Mouse (Mus musculus) Muller cell, postnatal 12 days (primary cell): ENCODE measurements at regions not wholly inside any gene's neighbourhood (a gene's known extent, or its start where the extent isn't known, plus 50 kb on each side); places are given as distances from the start of the nearest gene placed in this dataset.
A peak's percentile ranks its signal among the peaks of the same experiment; 100 is the strongest.
"Not testable (repeated sequence)": the region's sequence is repeated elsewhere in the genome, so short reads cannot be mapped to it uniquely, and the experiment has no call there.

Source experiments
- DNase-seq: peaks from one replicate; pipeline ENCODE4 v3.0.0-alpha.2; 2015; ENCODE audit errors: inconsistent ontology term

GRCm38 (mm10) chr2:17896036-17896435 lies 100.7 kb downstream of the H2al2a start:
- no peak for DNase-seq

DNA sequence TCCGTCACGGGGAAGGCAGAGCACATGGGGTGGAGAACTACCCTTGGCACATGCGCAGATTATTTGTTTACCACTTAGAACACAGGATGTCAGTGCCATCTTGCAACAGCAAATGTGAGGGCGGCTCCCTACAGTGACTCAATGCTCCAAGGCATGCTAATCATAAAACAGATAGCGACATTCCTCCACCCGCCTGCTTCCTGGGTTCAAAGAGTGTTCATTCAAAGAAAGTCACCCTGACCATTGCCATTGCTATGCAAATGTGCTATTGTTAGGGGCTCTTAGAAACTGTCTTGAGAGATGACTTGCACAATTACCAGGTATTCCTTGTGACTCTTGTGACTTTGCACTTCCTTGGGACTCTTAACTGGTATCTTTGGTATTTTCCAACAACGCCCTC lies 104.1 kb downstream of the H2al2a start:
- DNase-seq = not testable (repeated sequence)

- no peak for DNase-seq
Observed at GRCm38 (mm10) chr2:17887699-17888098, 109.1 kb downstream of the H2al2a start.

DNA sequence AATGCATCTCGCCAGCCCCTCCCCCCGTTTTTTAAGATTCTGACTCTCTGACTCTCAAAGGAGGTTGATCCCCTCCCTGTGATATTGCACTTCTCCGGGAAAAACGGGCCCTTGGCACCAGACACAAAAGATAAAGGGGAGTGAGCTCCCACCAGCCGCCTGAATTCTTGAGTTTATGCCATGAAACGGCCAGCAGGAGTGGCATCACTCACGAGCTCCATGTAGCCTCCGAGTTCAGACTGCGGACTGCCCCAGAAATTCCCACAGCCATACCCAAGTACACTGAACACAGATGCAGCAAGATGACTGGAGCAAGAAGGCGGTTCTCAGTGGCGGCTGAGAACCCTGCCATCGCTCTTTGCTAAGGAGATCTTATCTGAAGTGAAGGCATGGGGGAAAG lies 114.4 kb downstream of the H2al2a start:
- DNase-seq = peak; percentile 44

DNA sequence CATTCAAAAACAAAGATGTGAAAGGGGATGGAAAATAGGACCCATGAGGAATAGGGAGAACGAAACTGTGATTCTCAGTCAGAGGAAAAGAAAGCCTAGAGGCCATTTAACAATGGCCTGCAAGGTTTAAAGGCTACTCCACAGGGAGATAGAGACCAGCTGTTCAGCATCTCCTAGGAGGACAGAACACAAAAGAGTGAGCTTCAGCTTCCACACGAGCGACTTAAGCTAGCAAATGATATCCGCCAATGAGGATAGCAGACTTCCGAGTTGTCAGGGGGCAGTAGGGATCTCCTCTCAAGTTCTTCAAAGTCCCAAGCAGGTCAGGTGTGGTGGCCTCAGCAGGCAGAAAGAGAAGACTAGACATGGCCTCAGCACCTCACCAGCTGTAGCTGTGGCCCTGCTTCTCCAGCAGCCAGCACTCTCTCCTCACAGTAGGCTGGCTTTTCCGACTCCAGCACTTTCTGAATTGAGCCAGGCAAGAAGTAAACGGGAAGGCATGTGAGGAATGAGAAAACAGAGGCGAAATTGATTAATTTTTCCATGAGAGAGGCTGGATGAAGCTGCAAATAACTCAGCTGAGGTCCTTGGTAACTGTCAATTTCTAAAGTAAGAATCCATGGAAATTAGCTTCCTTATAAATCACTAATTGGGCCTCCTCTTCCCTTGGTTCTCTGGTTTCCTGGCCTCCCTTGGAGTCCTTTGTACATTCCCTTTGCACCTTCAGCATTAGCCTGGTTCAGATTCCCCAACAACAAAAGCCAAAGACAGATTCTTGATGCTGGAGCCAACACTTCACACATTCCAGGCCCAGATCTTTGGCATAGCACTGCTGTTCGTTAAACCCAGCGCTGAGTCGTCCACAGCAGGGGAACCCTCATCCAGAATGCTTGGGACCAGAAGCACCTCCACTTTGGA lies 115.7 kb downstream of the H2al2a start:
- DNase-seq = peak; percentile 97

DNA sequence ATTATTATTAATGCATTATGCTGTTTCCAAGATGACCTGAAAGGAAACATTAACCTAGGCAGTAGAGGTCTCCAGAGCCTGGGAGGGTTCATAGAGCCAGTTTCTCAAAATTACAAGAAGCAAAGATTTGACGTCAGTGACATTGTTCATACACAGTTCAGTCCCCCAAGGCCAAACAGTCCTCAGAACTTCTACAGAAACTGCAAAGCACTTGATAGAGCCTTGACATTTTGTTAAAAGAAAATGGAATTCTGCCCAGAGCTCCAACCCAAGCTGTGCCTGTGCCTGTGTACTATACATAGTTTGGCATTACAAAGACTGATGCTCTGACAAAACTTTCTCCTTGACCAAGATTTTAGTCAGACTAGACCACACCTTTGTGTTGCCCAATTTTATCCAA lies 118.9 kb downstream of the H2al2a start:
- no peak for DNase-seq

DNA sequence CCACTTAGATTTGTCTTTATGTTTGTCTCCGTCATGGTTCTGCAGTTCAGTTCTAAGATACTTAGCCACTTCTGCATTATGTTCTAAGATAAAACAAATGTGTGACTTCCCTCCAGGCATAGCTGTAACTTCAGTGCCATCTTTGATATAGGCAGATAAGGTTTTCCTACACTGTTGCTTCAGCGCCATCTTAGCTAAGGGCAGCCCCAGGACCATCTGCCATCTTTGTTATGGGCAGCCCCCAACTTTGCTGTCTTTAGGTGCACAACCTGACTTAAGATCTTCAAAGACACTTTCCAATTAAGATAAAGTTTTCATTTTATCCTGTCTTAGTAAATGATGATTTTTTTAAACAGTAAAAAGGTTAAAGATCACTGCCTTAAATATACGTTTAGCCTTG lies 119.8 kb downstream of the H2al2a start:
- DNase-seq = no peak

DNA sequence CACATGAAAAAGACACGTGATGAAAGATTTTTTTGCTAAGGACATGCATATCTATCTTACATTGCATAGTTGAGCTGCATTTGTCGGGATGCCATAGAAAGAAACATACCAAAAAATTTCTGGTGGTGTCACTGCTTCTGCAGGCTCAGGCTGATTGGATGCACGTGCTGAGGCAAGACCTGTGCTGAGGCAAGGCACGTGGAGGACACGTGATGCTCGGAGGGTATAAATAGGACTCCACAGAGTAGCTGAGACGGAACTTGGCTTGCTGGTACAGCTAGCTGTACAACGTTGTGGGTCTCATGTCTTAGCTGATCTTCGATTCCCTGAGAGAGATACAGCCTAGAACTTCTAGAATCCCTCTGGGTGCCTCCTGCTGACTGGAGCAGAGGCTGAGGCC lies 120.6 kb downstream of the H2al2a start:
- no peak for DNase-seq

DNA sequence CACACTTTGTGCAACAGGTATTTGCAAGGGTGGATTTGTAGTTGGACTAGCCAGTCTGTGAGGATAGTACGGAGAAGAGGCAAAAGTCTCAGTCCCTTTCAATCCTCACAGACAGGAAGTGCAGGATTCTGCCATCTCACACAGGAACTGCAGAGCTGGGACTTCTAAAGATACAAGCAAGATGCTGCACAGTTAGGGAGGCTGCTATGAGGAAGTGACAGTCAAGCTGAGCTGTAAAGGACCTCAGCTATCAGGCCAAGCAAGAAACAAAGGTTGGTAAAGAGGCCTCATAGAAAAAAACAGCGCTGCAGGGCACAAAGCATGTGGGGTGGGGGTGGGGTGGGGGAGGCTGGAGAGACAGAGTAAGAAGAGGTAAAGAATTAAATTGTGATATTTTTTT lies 126.2 kb downstream of the H2al2a start:
- DNase-seq = no peak

- no peak for DNase-seq
Observed at GRCm38 (mm10) chr2:17868145-17868544, 128.6 kb downstream of the H2al2a start.

GRCm38 (mm10) chr2:17867341-17867740 lies 129.4 kb downstream of the H2al2a start:
- no peak for DNase-seq

DNA sequence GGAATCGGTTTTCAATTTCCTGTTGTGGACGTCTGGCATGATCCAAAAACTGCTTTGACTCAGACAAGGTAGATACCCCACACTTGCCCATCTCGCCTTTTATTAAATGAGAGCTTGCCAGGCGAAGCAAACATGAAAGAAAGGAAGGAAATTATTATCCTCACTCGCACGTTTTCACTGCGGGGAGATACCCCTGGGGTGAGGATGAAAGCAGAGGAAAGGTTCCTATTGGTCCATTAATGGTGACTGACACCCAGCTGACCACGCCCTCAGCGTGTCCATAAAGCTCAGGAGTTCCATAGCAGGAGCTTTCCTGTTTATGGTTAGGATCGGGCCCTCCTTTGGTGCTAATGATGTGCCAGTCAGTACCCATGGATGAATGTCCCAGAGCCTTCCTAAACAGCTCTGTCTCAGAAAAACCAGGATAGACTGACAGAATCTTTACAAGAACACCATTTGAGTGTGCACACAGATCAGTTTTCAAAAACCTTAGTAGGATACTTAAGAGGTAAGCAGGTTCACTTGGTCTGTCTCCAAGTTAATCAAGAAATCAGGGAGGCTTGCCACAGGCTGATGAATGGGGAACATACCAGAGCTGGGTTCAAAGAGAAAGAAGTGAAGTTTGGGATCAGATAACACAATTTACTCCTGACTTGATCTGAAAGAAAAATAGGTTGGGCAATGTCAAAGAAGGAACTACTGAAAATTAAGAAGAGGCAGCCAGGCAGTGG lies 130.7 kb upstream of the Nebl start:
- DNase-seq = no peak

DNA sequence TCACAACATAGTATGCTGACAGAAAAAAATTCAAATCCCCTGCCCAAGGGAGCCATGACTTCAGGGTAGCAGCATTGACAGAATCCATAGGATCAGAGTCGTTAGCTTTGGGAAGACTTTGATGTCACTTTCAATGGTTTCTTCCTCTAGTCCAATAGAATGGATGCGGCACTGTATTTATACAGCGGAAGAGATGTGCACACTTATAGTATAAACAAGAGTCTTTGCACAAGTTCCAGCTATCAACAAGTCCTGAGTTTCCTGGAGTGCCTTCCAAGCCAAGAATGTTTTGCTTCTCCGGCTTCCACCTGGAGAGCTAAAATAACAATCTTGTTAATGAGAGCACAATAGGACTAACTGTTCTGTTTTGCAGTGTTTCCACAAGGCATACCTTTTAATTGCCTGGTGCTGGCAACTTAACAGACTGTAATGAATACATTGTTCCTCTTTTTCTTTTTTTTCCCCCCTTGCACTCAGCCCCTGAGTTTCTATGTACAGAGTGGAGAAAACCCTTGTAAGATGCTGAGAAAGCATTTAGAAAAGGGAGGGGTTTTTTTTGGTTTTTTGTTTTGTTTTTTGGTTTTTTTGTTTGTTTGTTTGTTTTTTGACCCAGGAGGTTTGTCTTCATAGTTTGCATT lies 129.8 kb upstream of the Nebl start:
- DNase-seq = peak; percentile 48

DNA sequence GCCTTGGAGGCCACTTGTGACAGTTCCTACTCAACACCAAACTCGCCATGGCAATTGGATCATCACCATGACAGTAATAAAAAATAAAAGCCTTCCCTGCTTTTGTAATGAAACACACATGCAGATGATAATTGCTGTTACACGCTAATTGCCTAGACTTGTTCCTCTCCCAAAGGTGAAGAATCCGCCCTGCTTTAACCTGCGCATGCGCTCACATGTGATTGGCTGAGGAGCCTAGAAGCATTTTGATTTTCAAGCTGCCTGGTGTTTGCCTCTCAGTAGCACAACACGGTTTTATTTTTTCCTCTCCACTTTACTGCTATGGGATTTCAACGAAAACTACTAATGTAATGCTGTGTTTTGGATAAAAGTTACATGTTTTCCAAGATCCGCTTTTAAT lies 128.0 kb upstream of the Nebl start:
- no peak for DNase-seq

DNA sequence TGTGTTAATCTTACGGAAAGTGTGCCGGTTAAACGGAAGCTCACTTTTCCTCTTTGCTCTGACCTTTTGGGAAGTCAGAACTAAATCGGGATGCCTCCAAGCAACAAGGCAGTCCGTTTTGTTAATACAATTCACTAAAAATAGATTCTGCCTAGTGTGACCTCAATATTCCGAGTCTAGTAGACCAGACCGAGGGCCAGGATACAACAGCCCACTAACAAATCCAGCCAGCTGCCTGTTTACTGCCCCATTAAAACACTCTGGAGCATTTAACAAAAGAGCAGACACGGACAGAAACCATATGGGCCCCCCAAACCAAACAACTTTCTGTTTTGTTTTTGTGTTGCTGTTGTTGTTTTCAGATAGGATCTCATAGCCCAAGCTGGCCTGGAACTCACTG lies 127.1 kb upstream of the Nebl start:
- no peak for DNase-seq

DNA sequence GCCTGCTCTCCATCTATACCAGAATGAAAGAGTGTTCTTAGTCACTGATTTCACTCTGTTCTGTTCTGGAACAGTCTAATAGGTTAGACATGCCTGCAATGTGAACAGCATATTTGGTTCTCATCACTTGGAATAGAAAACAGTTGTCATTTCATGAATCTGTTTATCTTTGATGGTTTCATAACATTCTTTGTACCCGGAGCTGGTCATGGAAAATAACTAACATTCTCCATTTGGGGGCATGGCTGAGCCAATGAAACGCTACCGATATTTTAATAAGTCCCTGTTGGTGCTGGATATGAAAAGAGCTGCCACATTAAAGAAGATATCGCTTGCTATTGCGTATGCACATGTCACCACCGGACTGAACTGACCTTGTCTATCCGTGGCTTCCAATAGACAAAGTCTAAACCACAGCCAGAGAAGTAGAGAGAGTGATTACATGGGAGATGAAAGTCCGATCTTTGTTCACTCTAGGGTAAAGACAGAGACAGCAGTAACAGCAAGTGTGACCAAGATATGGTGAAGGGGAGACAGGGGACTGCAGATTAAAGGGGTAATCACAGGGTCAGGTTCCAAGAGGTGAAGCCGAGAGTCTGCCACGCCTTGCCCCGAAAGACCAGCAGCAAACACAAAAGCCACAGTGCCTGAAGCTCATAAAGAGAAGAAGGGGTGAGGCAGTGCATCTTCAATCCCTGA lies 124.5 kb upstream of the Nebl start:
- DNase-seq = peak; percentile 72

- DNase-seq = no peak
Observed at GRCm38 (mm10) chr2:17854088-17854487, 122.8 kb upstream of the Nebl start.

DNA sequence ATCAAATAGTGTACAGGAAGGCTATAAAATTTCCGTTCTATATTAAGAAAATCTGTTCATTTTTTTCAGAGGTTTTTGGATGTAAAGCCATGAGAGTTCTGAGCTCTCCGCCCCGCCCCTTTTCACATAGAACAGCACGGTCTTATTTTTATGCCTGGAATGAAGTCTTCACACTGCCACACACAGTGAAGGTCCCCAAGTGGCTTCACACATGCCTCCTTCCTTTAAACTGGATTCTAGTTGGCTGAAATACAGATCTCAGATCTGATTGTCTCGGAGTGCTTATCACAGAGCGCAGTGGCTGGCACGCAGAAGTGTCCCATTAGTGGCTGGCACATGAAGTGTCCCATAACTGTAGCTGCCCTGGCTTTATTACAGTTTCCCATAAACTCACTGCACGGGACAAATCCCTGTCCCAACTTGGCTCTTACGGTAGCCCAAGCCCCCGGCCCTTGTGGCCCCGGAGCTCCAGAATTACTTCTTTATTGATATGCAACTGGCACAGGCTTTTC lies 122.3 kb upstream of the Nebl start:
- DNase-seq = no peak

- no peak for DNase-seq
Observed at GRCm38 (mm10) chr2:17852740-17853499, 121.7 kb upstream of the Nebl start.

GRCm38 (mm10) chr2:17850741-17851140 lies 119.5 kb upstream of the Nebl start:
- DNase-seq = no peak

GRCm38 (mm10) chr2:17849267-17849666 lies 118.0 kb upstream of the Nebl start:
- no peak for DNase-seq
